Mouse (Mus musculus) bone marrow macrophage, adult 2 months (primary cell): ENCODE results near the gene Gabbr2.

Experiments
- CTCF ChIP-seq: IDR thresholded peaks from 2 replicates; pipeline ENCODE4 v1.5.1; 2012; ENCODE audit warnings: low read depth, mild to moderate bottlenecking, low read length, moderate library complexity
- POLR2A ChIP-seq: IDR thresholded peaks from 2 replicates; pipeline ENCODE4 v1.6.1; 2012; ENCODE audit warnings: mild to moderate bottlenecking, low read depth, low read length, borderline replicate concordance

- TF ChIP-seq POLR2A (no peak), CTCF (no peak)
Observed at GRCm38 (mm10) chr4:46675992-46676391, 315.7 kb downstream of the Gabbr2 start.
